8 mouse cellular contexts compared by ENCODE assay signal in the genomic region with DNA sequence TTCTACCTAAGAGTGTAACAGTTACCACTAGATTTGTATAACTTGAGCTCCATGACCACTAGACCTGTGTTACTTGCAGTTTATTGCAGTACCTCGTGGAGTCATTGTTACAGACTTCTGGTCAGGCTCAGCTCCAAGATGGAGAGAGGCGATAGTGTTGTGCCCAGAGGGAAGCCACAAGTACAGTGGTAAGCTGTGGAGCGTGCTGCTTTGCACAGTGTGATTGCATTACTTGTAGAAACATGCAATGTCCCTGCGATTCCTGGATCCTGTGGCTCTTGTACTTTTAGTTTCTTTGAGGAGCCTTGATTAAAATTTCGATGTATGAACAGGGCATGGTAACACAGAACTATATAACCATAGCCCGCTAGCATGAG. TPM values are rescaled to one million over a fixed set of nuclear protein-coding genes. Genes with fewer than 3 reads are reported as not detected.
DNase-seq lines count a peak whose midpoint lies in the region; ATAC-seq and TF ChIP-seq lines count a peak whose summit lies in the region.

No protein-coding gene starts in this region.

- H3K27me3 ChIP-seq in lung, embryonic 14.5 days (ENCODE audit: insufficient read depth, low read length), result no peaks in the 10 kb centered on the region
- no peaks in the 10 kb centered on the region for H3K27me3 ChIP-seq in forebrain, embryonic 10.5 days (ENCODE audit: poor library complexity, severe bottlenecking)
- no peaks in the 10 kb centered on the region for H3K27me3 ChIP-seq in kidney, embryonic 16.5 days (ENCODE audit: insufficient read depth, low read length)
- H3K27me3 ChIP-seq in myocyte (ENCODE audit: control insufficient read depth, insufficient read depth, insufficient read length), result no peaks in the 10 kb centered on the region

- H3K4me3 ChIP-seq in lung, embryonic 14.5 days (ENCODE audit: low read depth, low read length), result peak overlapping the region; percentile 63
- H3K4me3 ChIP-seq in forebrain, embryonic 10.5 days, result peak overlapping the region; percentile 79
- peak overlapping the region; percentile 75 for H3K4me3 ChIP-seq in kidney, embryonic 16.5 days (ENCODE audit: low read length)
- H3K4me3 ChIP-seq in myocyte, result peak overlapping the region; percentile 53

- no peak for TF ChIP-seq CTCF in lung, embryonic 14.5 days (IDR thresholded peaks at IDR 0.05; ENCODE audit: low read depth)

- no peak overlapping the region for H3K27ac ChIP-seq in lung, embryonic 14.5 days (ENCODE audit: low read depth)
- peak overlapping the region; percentile 92 for H3K27ac ChIP-seq in forebrain, embryonic 10.5 days
- peak overlapping the region; percentile 87; the same call in 1 of the 2 replicates for H3K27ac ChIP-seq in kidney, embryonic 16.5 days (ENCODE audit: low read length)

- peak overlapping the region; percentile 81 for H3K4me2 ChIP-seq in lung, embryonic 14.5 days
- H3K4me2 ChIP-seq in kidney, embryonic 16.5 days (replicated peaks; ENCODE audit: low read depth, low read length), result peak overlapping the region; percentile 55
- peak overlapping the region; percentile 79 for H3K4me2 ChIP-seq in myocyte (ENCODE audit: low read depth)

- no peak for DNase-seq in lung, embryonic 14.5 days
- no peak for DNase-seq in lung, postnatal 14 days
- no peak for DNase-seq in forebrain, embryonic 10.5 days (ENCODE audit: extremely low spot score, low spot score)
- no peak for DNase-seq in right cerebral cortex, postnatal 14 days
- DNase-seq in layer of hippocampus, adult 9-11 months, result no peak
- no peak for DNase-seq in left cerebral cortex, adult 9 months (ENCODE audit: low spot score in 2 of 2)

- H3K9ac ChIP-seq in lung, embryonic 14.5 days, result peak overlapping the region; percentile 74; the same call in 1 of the 2 replicates
- H3K9ac ChIP-seq in kidney, embryonic 16.5 days (replicated peaks; ENCODE audit: low read length), result peak overlapping the region; percentile 72

- no peak for TF ChIP-seq POLR2A in myocyte (IDR thresholded peaks at IDR 0.05; ENCODE audit: insufficient read length, low read depth)

- WGBS in lung, embryonic 14.5 days, result 78% methylated on average over 6 of the region's 6 CpGs
- WGBS in forebrain, embryonic 10.5 days, result 88% methylated on average over 6 of the region's 6 CpGs
- 72% methylated on average over 6 of the region's 6 CpGs for WGBS in kidney, embryonic 16.5 days

- H3ac ChIP-seq in myocyte (ENCODE audit: control insufficient read depth, insufficient read length), result peak overlapping the region; percentile 7

- H3K36me3 ChIP-seq in lung, embryonic 14.5 days (ENCODE audit: insufficient read depth), result peaks cover 7% of the 10 kb centered on the region
- peaks cover 26% of the 10 kb centered on the region for H3K36me3 ChIP-seq in forebrain, embryonic 10.5 days (replicated peaks)
- peaks cover 14% of the 10 kb centered on the region; the same call in 1 of the 2 replicates for H3K36me3 ChIP-seq in kidney, embryonic 16.5 days (ENCODE audit: insufficient read depth, low read length)
- H3K36me3 ChIP-seq in myocyte (ENCODE audit: control insufficient read depth, insufficient read depth), result no peaks in the 10 kb centered on the region

- H3K4me1 ChIP-seq in lung, embryonic 14.5 days (ENCODE audit: insufficient read depth), result peaks cover 3% of the 10 kb centered on the region; the same call in 1 of the 2 replicates
- peaks cover 12% of the 10 kb centered on the region for H3K4me1 ChIP-seq in forebrain, embryonic 10.5 days
- peaks cover 9% of the 10 kb centered on the region; the same call in 1 of the 2 replicates for H3K4me1 ChIP-seq in kidney, embryonic 16.5 days (ENCODE audit: insufficient read depth, low read length)

- no peaks in the 10 kb centered on the region for H3K79me2 ChIP-seq in myocyte (ENCODE audit: control insufficient read depth, insufficient read depth)

- no peaks in the 10 kb centered on the region for H3K9me3 ChIP-seq in lung, embryonic 14.5 days (ENCODE audit: low read depth, low read length)
- H3K9me3 ChIP-seq in forebrain, embryonic 10.5 days, result no peaks in the 10 kb centered on the region
- H3K9me3 ChIP-seq in kidney, embryonic 16.5 days (ENCODE audit: low read length), result no peaks in the 10 kb centered on the region

- no peak for ATAC-seq in lung, embryonic 14.5 days (ENCODE audit: insufficient read depth)
- peak; percentile 57; the same call in 1 of the 2 replicates for ATAC-seq in kidney, embryonic 16.5 days (ENCODE audit: low FRiP score, low TSS enrichment)

TF ChIP-seq in myocyte, 11 proteins besides CTCF, POLR2A, EP300 and RAD21:
- no peak for TF ChIP-seq CEBPB (IDR thresholded peaks at IDR 0.05; ENCODE audit: insufficient read depth, poor library complexity, severe bottlenecking)
- no peak for TF ChIP-seq SRF (IDR thresholded peaks at IDR 0.05; ENCODE audit: control insufficient read depth, insufficient read length, low read depth)
- TF ChIP-seq TCF12 (IDR thresholded peaks at IDR 0.05; ENCODE audit: insufficient read depth, poor library complexity, severe bottlenecking), result no peak
- TF ChIP-seq MAX (IDR thresholded peaks at IDR 0.05; ENCODE audit: low read depth), result no peak
- TF ChIP-seq REST (IDR thresholded peaks at IDR 0.05; ENCODE audit: insufficient read depth, insufficient read length), result no peak
- no peak for TF ChIP-seq MYOG (IDR thresholded peaks at IDR 0.05; ENCODE audit: control insufficient read depth in 1 of 3, insufficient read depth in 1 of 3, insufficient read length in 2 of 3, low read depth in 2 of 3)
- TF ChIP-seq E2F4 (IDR thresholded peaks at IDR 0.05; ENCODE audit: insufficient read depth), result no peak
- TF ChIP-seq POLR2AphosphoS2 (IDR thresholded peaks at IDR 0.05; ENCODE audit: insufficient read length, low read depth), result no peak

RNA-seq across cellular contexts. Expression of a gene that starts 0.9 kb away (rescaled TPM):
- 5.8 and 9.2 TPM in 2 replicates for polyA plus RNA-seq in lung, embryonic 14.5 days (2014; fragmentation: Nextera tagmentation; extraction: Ambion mirVana)
- 9.3 and 9.4 TPM in 2 replicates for polyA plus RNA-seq in forebrain, embryonic 10.5 days (2016; fragmentation: Nextera tagmentation; extraction: Ambion mirVana)
- 9.1 and 9.4 TPM in 2 replicates for polyA plus RNA-seq in kidney, embryonic 16.5 days (2015; fragmentation: Nextera tagmentation; extraction: Ambion mirVana)
- polyA plus RNA-seq in myocyte (2012; fragmentation: generic; extraction: Trizol), result 2.5 TPM

RNA-seq across cellular contexts. Expression of a gene that starts 21.0 kb away (rescaled TPM):
- polyA plus RNA-seq in lung, embryonic 14.5 days (2014; fragmentation: Nextera tagmentation; extraction: Ambion mirVana), result 7.2 and 9.3 TPM in 2 replicates
- 8.9 and 9.3 TPM in 2 replicates for polyA plus RNA-seq in forebrain, embryonic 10.5 days (2016; fragmentation: Nextera tagmentation; extraction: Ambion mirVana)
- 10.2 and 10.6 TPM in 2 replicates for polyA plus RNA-seq in kidney, embryonic 16.5 days (2015; fragmentation: Nextera tagmentation; extraction: Ambion mirVana)
- polyA plus RNA-seq in myocyte (2012; fragmentation: generic; extraction: Trizol), result 2.0 TPM

RNA-seq across cellular contexts. Expression of a gene that starts 28.9 kb away (rescaled TPM):
- not detected in 2 replicates for polyA plus RNA-seq in lung, embryonic 14.5 days (2014; fragmentation: Nextera tagmentation; extraction: Ambion mirVana)
- not detected in 2 replicates for polyA plus RNA-seq in forebrain, embryonic 10.5 days (2016; fragmentation: Nextera tagmentation; extraction: Ambion mirVana)
- not detected in 2 replicates for polyA plus RNA-seq in kidney, embryonic 16.5 days (2015; fragmentation: Nextera tagmentation; extraction: Ambion mirVana)
- polyA plus RNA-seq in myocyte (2012; fragmentation: generic; extraction: Trizol), result not detected

RNA-seq across cellular contexts. Expression of a gene that starts 36.1 kb away (rescaled TPM):
- 7.8 and 7.9 TPM in 2 replicates for polyA plus RNA-seq in lung, embryonic 14.5 days (2014; fragmentation: Nextera tagmentation; extraction: Ambion mirVana)
- polyA plus RNA-seq in forebrain, embryonic 10.5 days (2016; fragmentation: Nextera tagmentation; extraction: Ambion mirVana), result 5.8 and 6.4 TPM in 2 replicates
- polyA plus RNA-seq in kidney, embryonic 16.5 days (2015; fragmentation: Nextera tagmentation; extraction: Ambion mirVana), result 6.0 and 7.3 TPM in 2 replicates
- 0.96 TPM for polyA plus RNA-seq in myocyte (2012; fragmentation: generic; extraction: Trizol)

RNA-seq across cellular contexts. Expression of a gene that starts 38.9 kb away (rescaled TPM):
- polyA plus RNA-seq in lung, embryonic 14.5 days (2014; fragmentation: Nextera tagmentation; extraction: Ambion mirVana), result not detected in 2 replicates
- polyA plus RNA-seq in forebrain, embryonic 10.5 days (2016; fragmentation: Nextera tagmentation; extraction: Ambion mirVana), result not detected in 2 replicates
- not detected in 2 replicates for polyA plus RNA-seq in kidney, embryonic 16.5 days (2015; fragmentation: Nextera tagmentation; extraction: Ambion mirVana)
- not detected for polyA plus RNA-seq in myocyte (2012; fragmentation: generic; extraction: Trizol)
